Mouse (Mus musculus) spleen, postnatal 10 days (tissue): ENCODE measurements around the gene Cops2.
A peak's percentile ranks its signal among the peaks of the same experiment; 100 is the strongest.

Experiments used
- DNase-seq, 2 experiments: peaks; one replicate each; pipeline ENCODE4 v3.0.0; 2021 to 2022; ENCODE audit warnings: low spot score in 2 of 2

Cops2 gene

GRCm38 (mm10) chr2:125826201-125826600, 32.7 kb downstream of the Cops2 start:
- DNase-seq = no peak

GRCm38 (mm10) chr2:125820397-125820796, 38.5 kb downstream of the Cops2 start:
- no peak for DNase-seq

- no peak for DNase-seq
Measured at GRCm38 (mm10) chr2:125813972-125814595, 44.9 kb downstream of the Cops2 start.

- no peak for DNase-seq
Measured at GRCm38 (mm10) chr2:125811332-125811731, 47.6 kb downstream of the Cops2 start.

- DNase-seq = no peak
Measured at GRCm38 (mm10) chr2:125809551-125809950, 49.4 kb downstream of the Cops2 start.

- DNase-seq = no peak
Measured at GRCm38 (mm10) chr2:125805826-125806225, 53.1 kb downstream of the Cops2 start.

DNA sequence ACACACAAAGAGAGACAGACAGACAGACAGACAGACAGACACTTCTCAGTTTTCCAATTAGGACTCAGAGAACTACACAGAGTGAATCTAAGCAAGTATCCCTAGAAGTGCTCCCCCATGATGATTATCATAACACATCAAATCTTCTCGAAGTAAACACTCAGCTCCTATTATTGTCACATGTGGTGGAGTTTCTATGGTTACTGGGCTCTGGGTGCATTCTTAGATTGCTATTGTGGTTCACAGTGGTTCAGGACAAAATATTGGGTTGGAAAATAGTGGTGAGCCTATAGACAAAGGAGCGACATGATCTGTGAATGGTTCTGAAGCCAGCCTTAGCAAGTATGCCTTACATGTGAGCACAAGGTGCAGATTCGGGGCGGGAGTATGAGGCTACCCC, 57.0 kb downstream of the Cops2 start:
- DNase-seq = no peak

GRCm38 (mm10) chr2:125801038-125801437, 57.9 kb downstream of the Cops2 start:
- no peak for DNase-seq

- no peak for DNase-seq
Measured at GRCm38 (mm10) chr2:125800428-125800827, 58.5 kb downstream of the Cops2 start.

- no peak for DNase-seq
Measured at GRCm38 (mm10) chr2:125797872-125798271, 61.1 kb downstream of the Cops2 start.

DNA sequence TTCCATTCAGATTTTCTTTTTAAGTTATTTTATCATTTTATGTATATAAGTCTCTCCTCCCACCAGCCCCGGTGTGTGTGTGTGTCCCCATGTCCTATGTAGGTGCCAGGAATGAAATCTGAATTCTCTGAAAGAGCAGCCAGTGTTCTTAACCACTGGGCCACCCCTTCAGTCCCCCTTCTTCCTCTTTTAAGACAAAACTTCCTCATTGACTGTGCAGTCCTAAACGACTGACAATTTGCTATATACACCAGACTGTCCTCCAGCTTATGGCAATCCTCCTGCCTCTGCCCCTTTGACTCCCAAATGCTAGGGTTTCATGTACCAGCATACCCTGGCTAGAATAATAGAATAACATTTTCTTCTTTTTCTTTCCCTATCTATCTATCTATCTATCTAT, 63.8 kb downstream of the Cops2 start:
- DNase-seq = no peak

GRCm38 (mm10) chr2:125794166-125794565, 64.8 kb downstream of the Cops2 start:
- DNase-seq = no peak

DNA sequence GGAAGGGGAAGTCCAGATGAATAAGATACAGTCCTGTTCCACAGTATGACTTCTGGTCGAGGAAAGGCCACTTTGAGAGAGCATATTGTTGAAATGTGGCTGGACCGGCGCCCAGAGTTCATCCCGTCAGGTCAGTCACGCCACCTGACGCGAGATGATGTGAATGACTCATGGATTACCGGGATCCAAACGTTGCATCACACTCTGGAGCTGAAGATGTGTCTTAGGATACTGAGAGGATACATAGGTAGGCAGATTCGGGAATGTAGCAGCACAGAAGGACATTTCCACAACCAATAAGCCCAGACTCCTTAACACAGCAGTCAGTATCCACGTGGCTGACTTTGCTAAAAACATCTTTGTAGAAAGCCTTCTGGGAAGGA, 66.1 kb downstream of the Cops2 start:
- DNase-seq = no peak

DNA sequence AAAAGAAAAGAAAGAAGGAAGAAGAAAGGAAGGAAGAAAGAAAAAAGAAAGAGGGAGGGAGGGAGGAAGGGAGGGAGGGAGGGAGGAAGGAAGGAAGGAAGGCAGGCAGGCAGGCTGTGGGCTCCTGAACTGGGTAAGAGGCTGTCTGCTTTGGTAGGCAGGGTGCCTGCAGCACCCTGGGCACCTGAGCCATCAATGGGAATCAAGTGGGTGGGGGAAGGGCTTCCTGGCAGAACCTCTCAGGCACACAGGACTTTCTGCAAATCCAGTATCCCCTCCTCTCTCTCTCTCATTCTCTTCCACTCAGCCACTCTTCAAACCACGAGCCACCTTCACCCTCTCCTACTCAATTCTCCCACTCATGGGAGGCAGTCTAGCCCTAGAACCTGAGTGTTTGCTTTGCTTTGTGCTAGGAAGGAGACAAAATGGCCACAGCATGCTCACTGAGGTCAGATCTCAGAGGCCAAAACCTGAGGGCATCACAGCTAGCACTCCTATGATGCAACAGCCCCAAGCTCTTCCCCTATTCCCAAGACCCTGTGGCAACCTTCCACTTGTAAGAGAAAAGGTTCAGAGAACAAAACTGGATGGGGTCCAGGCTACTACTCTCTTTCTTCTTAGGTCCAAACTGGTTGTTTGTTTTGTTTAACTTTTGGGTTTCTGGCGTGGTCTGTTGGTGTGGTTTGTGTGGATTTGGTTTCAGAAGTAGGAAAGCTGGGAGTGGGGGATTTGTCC, 66.6 kb downstream of the Cops2 start:
- DNase-seq = no peak

DNA sequence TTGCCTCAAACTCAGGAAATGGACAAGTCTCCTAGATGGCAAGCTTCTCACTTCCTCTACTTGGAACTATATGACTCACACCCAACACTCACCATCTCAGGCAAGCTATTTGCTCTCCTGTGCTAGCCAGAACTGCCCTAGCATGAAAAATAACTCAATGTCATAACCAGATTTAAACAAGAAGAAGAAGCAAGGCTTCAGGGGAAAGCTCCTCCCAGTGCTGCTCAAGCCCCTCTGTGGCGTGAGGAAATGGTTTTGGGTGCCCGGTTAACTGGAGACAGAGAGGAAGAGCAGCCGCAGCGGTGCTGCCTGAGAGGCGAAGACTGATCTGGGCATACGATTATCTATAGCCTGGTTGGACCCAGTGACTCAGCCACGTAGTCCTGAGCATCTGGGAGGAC, 67.5 kb downstream of the Cops2 start:
- no peak for DNase-seq

DNA sequence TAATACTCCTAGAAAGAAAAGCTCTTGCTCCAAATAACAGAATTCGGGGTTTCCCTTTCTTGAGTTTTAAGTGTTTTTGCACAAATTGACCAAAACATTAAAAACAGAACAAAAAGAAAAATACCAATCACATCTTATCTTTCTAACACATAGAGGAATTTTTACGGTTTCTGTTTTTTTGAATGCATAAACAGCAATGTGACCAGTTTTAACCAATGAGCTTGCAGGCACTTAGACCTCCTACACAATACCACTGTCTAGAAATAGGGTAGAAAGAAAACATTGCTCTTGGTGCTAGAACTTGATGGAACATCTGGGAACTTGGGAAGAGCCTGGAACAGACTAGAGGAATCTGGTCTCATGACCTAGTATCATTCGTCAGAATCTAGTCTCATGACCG, 68.7 kb downstream of the Cops2 start:
- no peak for DNase-seq

- DNase-seq = no peak
Measured at GRCm38 (mm10) chr2:125789265-125789664, 69.7 kb downstream of the Cops2 start.

DNA sequence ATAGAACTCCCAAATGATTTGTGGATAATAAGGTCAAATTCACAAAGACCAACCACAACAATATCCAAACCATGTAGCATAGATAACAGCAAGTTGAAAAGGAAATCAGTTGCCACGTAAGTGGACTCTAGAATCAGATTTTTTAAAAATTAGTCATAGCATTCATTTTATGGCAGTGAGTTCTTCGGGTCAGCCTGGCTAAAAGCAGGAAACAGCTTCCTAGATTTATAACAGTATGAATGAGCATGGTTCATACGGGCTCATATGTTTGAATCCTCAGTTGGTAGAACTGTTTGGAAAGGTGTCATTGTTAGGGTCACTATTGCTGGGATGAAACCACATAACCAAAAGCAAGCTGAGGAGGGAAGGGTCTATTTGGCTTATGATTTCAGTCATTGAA, 70.2 kb downstream of the Cops2 start:
- DNase-seq = no peak

DNA sequence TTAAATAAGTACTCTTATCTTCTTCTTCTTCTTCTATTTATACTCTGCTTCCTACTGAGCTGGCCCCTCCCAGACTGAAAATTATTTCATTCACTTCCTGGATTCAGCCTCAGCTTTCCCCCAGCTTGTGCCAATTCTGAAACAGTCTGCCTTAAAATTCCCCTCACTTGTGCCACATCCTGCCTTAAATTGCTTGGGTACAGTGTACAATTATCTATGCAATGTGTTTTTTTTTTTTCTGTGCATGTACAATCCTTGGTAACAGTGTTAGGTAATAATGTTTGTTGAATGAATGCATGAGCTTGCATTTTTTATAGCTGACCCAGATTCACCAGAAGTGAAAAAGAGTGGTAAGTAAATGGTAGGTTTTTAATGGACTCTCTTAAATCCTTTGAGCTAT, 70.6 kb downstream of the Cops2 start:
- DNase-seq = no peak

- no peak for DNase-seq
Measured at GRCm38 (mm10) chr2:125785021-125785420, 73.9 kb downstream of the Cops2 start.

DNA sequence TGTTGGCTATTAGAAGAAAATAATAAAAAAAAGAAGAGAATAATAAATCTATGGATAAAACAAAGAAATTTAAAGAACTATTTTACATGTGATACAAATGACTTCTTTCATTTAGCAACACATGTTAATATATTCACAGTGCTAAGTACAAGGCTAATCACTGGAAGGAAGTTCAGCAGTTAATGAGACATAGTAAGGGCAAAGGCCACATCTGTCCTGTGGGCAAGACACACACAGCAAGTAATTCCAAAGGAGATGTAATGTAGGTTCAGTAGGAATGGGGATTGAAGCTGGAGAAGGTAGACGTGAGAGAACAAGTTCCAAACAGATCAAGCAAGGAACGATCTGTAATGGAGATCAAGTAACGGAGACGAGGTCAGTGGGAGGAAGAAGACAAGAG, 74.5 kb downstream of the Cops2 start:
- no peak for DNase-seq

GRCm38 (mm10) chr2:125783868-125784267, 75.1 kb downstream of the Cops2 start:
- DNase-seq = no peak

GRCm38 (mm10) chr2:125782719-125783109, 76.2 kb downstream of the Cops2 start, which contains the start of gene Secisbp2l:
Gene Secisbp2l, minus strand, starts transcription at chr2:125782870.
- peak; percentile 91 to 94 for DNase-seq
